Mouse (Mus musculus): ENCODE data around the gene Arhgef25.
"Not testable (repeated sequence)": the region's sequence is repeated elsewhere in the genome, so short reads cannot be mapped to it uniquely, and the experiment has no call there.

DNA sequence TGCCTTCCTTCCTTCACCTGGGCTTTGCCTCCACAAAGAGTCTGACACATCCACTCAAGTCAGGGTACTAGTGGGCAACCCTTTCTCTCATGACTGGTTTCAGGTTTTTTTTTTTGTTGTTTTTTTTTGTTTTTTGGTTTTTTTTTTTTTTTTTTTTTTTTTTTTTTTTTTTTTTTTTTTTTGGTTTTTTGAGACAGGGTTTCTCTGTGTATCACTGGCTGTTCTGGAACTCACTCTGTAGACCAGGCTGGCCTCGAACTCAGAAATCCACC lies 2.1 kb upstream of the Arhgef25 start:
- not testable (repeated sequence) for TF ChIP-seq CTCF (IDR thresholded peaks at IDR 0.05; ENCODE audit: extremely low read depth, insufficient read length, insufficient replicate concordance, low read depth, low read length); POLR2A (IDR thresholded peaks at IDR 0.05; ENCODE audit: low read depth, low read length)

Data from small intestine, adult 2 months (tissue).